Mouse (Mus musculus) G1E (cell line): Measurements from ENCODE around the gene Pcsk4. TPM values are rescaled to one million over a fixed set of nuclear protein-coding genes. Genes with fewer than 3 reads are reported as not detected.

ENCODE experiments used
- ATAC-seq: 2 replicates; pipeline ENCODE4 v1.8.0; 2016; ENCODE audit warnings: mild to moderate bottlenecking; ENCODE audit not compliant: insufficient number of reproducible peaks, poor library complexity, low FRiP score, severe bottlenecking; ENCODE audit errors: extremely low read depth
- DNase-seq: peaks from one replicate; pipeline ENCODE4 v3.0.0; 2012; ENCODE audit warnings: low spot score
- H3K27me3 ChIP-seq: 2 replicates; pipeline ENCODE4 v1.6.1; 2012; ENCODE audit warnings: mild to moderate bottlenecking, low read length, inconsistent platforms; ENCODE audit not compliant: insufficient read depth
- H3K36me3 ChIP-seq: replicated peaks from 2 replicates; pipeline ENCODE3; 2012; ENCODE audit warnings: mild to moderate bottlenecking, inconsistent platforms
- H3K4me1 ChIP-seq: 2 replicates; pipeline ENCODE4 v1.6.1; 2012; ENCODE audit warnings: low read depth, low read length, inconsistent platforms, mixed read lengths; ENCODE audit not compliant: insufficient read depth
- H3K4me3 ChIP-seq: 2 replicates; pipeline ENCODE4 v1.5.1; 2012; ENCODE audit warnings: low read depth, mild to moderate bottlenecking, inconsistent platforms, low read length, moderate library complexity, mixed read lengths
- H3K9me3 ChIP-seq: replicated peaks from 2 replicates; pipeline ENCODE4 v1.6.1; 2012; ENCODE audit warnings: inconsistent platforms
- CTCF ChIP-seq: IDR thresholded peaks from 2 replicates; pipeline ENCODE4 v1.5.1; 2012; ENCODE audit warnings: low read depth, low read length, inconsistent platforms, mixed read lengths
- GATA1 ChIP-seq: IDR thresholded peaks from 2 replicates; pipeline ENCODE4 v1.6.1; 2012; ENCODE audit warnings: borderline replicate concordance, low read length, inconsistent platforms, mixed read lengths
- GATA2 ChIP-seq: IDR thresholded peaks from 2 replicates; pipeline ENCODE4 v1.6.1; 2012; ENCODE audit warnings: low read depth, low read length, inconsistent platforms, borderline replicate concordance
- POLR2AphosphoS5 ChIP-seq: IDR thresholded peaks from 2 replicates; pipeline ENCODE4 v1.6.1; 2012; ENCODE audit warnings: low read depth, low read length, inconsistent platforms; ENCODE audit not compliant: insufficient replicate concordance
- TAL1 ChIP-seq: conservative IDR thresholded peaks from 2 replicates; pipeline ENCODE4 v1.6.1; 2012; ENCODE audit warnings: low read depth, low read length, inconsistent platforms, mixed read lengths
- polyA plus RNA-seq: library from polyadenylated mRNA; stranded (reverse); fragments of >175 nt; gene quantifications from 2 replicates; pipeline ENCODE4 v1.2.3, GENCODE M21; 2012
- total RNA-seq, 2 experiments: library from RNA; stranded (forward) in 1 of 2; stranded (reverse) in 1 of 2; fragments of 200-1000 nt in 1 of 2; fragments of >200 nt in 1 of 2; fragmentation: Nextera tagmentation in 1 of 2; gene quantifications; 2 replicates each; pipeline ENCODE4 v1.2.3; 2014 to 2017

Gene Pcsk4
- total and polyA plus RNA-seq, 3 experiments: 0.87 to 12.4 (median 6.7) TPM

DNA sequence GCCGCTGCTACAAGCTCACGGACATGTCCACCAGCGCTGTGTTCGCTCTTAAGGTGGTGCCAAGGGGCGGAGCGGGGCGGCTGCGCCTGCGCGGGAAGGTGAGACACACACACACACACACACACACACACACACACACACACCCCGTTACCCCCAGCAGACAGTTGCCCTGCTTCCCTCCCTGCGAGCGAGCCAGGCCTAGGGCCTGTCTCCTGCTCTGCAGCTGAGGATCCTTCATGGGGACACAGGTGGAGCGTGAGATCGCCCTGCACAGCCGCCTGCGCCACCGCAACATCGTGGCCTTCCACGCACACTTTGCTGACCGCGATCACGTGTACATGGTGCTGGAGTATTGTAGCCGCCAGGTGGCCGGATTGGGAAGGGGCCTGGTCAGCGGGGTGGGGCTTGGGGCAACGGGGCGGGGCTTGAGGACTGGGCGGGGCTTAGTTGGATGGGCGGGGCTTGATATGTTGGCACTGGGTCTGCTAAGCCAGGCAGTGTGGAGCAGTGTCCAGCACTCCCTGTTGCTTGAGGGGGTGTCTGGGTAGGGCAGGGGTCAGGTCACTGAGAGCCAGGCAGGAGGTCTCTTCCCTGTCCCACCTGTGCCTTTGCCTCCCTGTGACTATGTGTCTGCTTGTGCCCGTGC lies 28.8 kb upstream of the Pcsk4 start:
- H3K9me3 ChIP-seq: peaks cover 8% of the 10 kb centered on the region
- no peaks in the 10 kb centered on the region for H3K36me3 ChIP-seq
- DNase-seq (no peak), ATAC-seq (no peak)
- H3K4me1 ChIP-seq: peaks cover 8% of the 10 kb centered on the region
- H3K27me3 ChIP-seq: peaks cover 88% of the 10 kb centered on the region
- TF ChIP-seq GATA2 (no peak), CTCF (no peak), GATA1 (no peak), TAL1 (no peak), POLR2AphosphoS5 (no peak)
- peak overlapping the region; percentile 10; the same call in 1 of the 2 replicates for H3K4me3 ChIP-seq

DNA sequence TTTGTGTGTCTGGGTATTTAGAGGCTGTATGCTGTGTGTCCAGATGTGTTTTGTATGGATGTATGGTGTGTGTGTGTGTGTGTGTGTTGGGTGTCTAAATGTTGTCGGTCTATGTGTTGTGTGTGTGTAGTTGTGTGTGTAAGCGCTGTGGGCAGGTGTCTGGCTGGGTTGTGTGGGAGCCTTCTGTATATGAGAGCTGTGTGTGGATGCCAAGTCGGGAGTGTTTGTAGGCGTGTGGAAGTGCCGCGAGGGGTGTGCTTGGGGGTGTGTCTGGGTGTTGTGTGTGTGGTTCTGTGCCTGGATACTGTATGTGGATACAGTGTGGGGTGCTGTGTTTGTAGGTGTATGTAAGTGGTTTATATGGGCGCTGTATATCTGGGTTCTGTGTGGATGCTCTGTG lies 28.0 kb upstream of the Pcsk4 start:
- Histone ChIP-seq H3K4me1 (peaks cover 16% of the 10 kb centered on the region), H3K4me3 (no peak overlapping the region), H3K36me3 (no peaks in the 10 kb centered on the region), H3K27me3 (peaks cover 88% of the 10 kb centered on the region), H3K9me3 (peaks cover 2% of the 10 kb centered on the region; the same call in 1 of the 2 replicates)
- DNase-seq (no peak), ATAC-seq (no peak)
- no peak for TF ChIP-seq GATA2
- TF ChIP-seq TAL1: no peak
- no peak for TF ChIP-seq POLR2AphosphoS5
- no peak for TF ChIP-seq GATA1
- no peak for TF ChIP-seq CTCF

DNA sequence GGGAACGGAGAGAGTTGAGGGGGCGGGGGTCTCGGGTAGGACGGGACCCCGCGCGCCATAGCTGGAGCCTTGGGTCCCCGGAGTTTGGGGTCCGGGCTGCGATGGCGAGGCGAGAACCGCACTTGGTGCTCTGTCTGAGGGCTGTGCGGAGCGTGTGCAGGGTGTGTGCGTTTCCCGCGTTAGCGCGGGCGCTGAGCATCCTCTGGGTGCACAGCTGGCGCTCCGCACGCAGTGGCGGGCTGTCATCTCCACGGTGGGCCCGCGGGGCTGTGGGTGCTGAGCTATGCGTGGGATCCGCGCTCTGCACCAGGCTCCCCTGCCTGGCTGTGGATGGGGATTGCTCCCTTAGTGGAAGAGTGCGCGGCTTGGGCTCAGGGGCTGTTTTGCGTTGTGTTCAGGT lies 27.4 kb upstream of the Pcsk4 start:
- Histone ChIP-seq H3K36me3 (no peaks in the 10 kb centered on the region), H3K4me3 (no peak overlapping the region), H3K27me3 (peaks cover 93% of the 10 kb centered on the region), H3K9me3 (no peaks in the 10 kb centered on the region), H3K4me1 (peaks cover 21% of the 10 kb centered on the region)
- DNase-seq (no peak), ATAC-seq (no peak)
- TF ChIP-seq TAL1: no peak
- no peak for TF ChIP-seq CTCF
- no peak for TF ChIP-seq GATA2
- TF ChIP-seq POLR2AphosphoS5: no peak
- no peak for TF ChIP-seq GATA1

DNA sequence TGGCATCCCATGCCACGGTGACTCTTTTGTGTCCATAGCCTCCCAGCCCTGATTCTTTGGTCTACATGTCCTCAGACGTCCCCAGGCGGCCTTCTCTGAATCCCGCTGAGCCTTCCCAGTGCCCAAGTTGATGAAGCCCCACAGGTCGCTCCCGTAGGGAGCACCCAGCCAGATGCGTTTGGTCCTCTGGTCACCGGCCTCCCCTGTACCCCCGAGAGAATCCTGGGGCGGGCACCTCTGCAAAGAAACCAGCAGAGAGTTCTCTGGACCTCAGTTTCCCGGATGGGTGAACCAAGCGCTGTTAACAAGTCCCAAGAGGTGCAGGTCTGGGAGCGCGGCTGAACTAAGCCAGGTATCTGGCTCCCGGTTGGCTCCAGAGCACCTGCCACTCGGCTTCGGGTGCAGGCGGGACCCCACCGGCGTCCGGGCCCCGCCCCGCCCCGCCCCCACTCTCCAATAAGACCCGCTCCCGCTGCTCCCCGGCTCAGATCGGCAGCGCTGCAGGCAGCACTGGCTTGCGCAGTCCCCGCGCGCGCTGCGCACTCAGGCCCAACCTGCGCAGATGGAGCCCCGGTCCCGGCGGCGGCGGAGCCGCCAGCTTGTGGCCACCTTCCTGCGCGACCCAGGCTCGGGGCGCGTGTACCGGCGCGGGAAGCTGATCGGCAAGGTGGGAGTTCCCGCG lies 26.8 kb upstream of the Pcsk4 start, which contains the start of gene Plk5:
Gene Plk5 (plus strand): TSS at position 459 of the 682 bp plus-strand sequence.
- Histone ChIP-seq H3K4me3 (no peak within 1 kb of the TSS), H3K27me3 (peaks cover 96% of the 10 kb centered on the region), H3K36me3 (no peaks in the 10 kb centered on the region), H3K9me3 (no peaks in the 10 kb centered on the region), H3K4me1 (peaks cover 21% of the 10 kb centered on the region)
- DNase-seq (no peak), ATAC-seq (no peak)
- TF ChIP-seq GATA1 (no peak), TAL1 (no peak), GATA2 (no peak), CTCF (no peak), POLR2AphosphoS5 (no peak)

DNA sequence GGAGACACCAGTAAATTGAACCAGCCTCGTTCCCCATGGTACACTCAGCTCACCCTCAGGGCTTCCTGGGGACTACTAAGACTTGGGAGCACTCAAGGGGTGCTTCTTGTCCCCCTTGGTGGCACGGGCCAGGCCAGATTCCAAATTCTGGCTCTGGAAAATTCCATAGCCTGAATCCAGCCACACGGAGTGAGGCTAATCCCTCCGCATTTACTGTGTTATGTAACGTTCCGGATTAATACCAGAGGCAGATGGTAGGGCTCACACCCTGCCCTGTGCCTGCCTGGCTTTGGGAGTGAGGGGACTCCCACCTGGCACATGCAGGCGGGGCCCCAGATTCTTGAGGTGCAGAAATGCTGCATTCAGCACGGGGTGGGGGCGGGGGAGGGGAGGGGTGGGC lies 26.1 kb upstream of the Pcsk4 start:
- DNase-seq (no peak), ATAC-seq (no peak)
- no peaks in the 10 kb centered on the region for H3K9me3 ChIP-seq
- H3K4me3 ChIP-seq: no peak overlapping the region
- peaks cover 24% of the 10 kb centered on the region for H3K4me1 ChIP-seq
- TF ChIP-seq TAL1 (no peak), POLR2AphosphoS5 (no peak), GATA2 (no peak), GATA1 (no peak), CTCF (no peak)
- no peaks in the 10 kb centered on the region for H3K36me3 ChIP-seq
- peaks cover 96% of the 10 kb centered on the region for H3K27me3 ChIP-seq

DNA sequence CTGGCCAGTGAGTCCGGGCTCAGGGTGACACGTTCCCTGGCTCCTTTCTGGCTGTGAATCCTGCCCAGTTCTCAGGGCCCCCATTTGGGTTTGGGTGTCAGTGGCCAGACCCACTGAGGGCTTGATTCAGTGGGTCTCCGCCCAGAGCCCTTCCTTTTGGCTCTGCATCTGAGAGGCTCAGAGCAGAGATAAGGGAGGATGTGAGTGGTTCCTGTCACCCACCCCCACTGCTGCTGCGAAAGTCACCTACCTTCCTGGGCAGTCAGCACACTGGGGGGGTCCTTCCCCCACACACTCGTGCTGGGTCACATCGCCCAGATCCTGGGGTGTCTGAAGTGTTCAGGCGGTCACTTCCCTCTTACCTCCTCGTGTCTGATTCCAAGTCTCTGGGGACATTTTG lies 23.4 kb upstream of the Pcsk4 start:
- Histone ChIP-seq H3K9me3 (no peaks in the 10 kb centered on the region), H3K4me1 (peaks cover 48% of the 10 kb centered on the region), H3K36me3 (no peaks in the 10 kb centered on the region), H3K27me3 (peaks cover 86% of the 10 kb centered on the region), H3K4me3 (no peak overlapping the region)
- TF ChIP-seq TAL1 (no peak), GATA1 (no peak), GATA2 (no peak), CTCF (no peak), POLR2AphosphoS5 (no peak)
- no peak for DNase-seq
- ATAC-seq: no peak
